Mouse (Mus musculus) CH12.LX (cell line): ENCODE data around the gene Hhipl1.

Experiments used
- ELF1 ChIP-seq: IDR thresholded peaks from 2 replicates; pipeline ENCODE4 v1.6.1; 2014; ENCODE audit warnings: low read depth, mild to moderate bottlenecking, inconsistent platforms, low read length, improper control_type of control experiment
- MAFK ChIP-seq: IDR thresholded peaks from 2 replicates; pipeline ENCODE4 v1.6.1; 2011; ENCODE audit warnings: low read length, improper control_type of control experiment; ENCODE audit not compliant: insufficient replicate concordance
- POLR2AphosphoS2 ChIP-seq: IDR thresholded peaks from 2 replicates; pipeline ENCODE4 v1.6.1; 2011; ENCODE audit warnings: low read depth, low read length, improper control_type of control experiment
- ZNF384 ChIP-seq: IDR thresholded peaks from 2 replicates; pipeline ENCODE4 v1.6.1; 2012; ENCODE audit warnings: low read depth, low read length, improper control_type of control experiment, inconsistent platforms

DNA sequence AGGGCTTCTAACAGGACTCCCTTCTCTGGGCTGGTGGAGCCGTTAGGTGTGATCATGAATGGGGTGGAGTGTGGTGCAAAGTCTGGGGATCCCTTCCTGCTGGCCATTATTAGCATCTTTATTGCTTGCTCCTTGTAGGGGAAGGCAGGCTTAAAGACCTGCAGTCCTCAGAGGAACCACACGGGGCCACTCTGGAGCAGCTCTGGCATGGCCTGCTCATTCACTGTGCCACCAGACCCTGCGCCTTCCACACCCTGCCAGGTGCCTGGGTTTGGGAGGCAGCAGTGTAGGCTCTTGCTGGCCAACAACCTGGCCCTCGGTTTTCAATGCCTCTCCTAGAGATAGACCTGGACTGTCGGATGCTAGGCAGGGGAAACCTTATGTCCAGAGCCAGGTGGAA lies 57.7 kb downstream of the Hhipl1 start:
- TF ChIP-seq ELF1 (no peak), MAFK (no peak), POLR2AphosphoS2 (no peak), ZNF384 (no peak)
